Comparison of ENCODE assay signal across 20 mouse cellular contexts in the genomic region with DNA sequence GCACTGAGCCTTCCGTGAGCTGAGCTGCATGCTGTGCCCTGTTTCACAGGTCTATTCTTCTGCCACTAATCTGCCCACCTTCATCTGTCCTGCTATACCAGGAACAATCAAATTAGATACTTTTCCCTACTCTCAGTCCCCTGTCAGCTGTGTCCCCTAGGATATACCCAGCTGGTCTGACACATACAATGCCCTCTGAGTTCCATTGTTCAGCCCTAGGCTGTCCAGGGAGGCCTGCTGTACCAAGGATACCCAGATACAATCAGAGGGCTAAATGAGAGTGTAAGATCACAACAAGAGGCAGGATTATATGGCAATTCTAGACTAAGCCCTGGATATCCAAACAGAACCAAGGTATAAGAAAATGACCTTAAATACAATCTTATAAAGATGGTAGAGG.
"Had no signal": no experiment of that assay in that cellular context is flagged by ENCODE, and none has a peak within 500 bp of the region (broad histone marks: within the 10 kb centered on the region; RNA-seq: fewer than 3 reads in every experiment).

No protein-coding gene starts in this region.

- H3K27ac ChIP-seq: kidney, embryonic 15.5 days; left cerebral cortex, adult 2 months; liver, embryonic 13.5 days; neural tube, embryonic 13.5 days; stomach, postnatal 0 days had no signal

- H3K9me3 ChIP-seq: kidney, embryonic 15.5 days; liver, embryonic 13.5 days; neural tube, embryonic 13.5 days had no signal

- DNase-seq: kidney, adult 11 months; kidney, adult 8-10 months; kidney, postnatal 10 days; kidney, postnatal 36 days; layer of hippocampus, postnatal 36 days; liver, embryonic 13.5 days; lung, adult 2 months; lung, postnatal 36 days; midbrain, embryonic 14.5 days; right cerebral cortex, adult 18-20 months; right cerebral cortex, postnatal 14 days; right cerebral cortex, postnatal 4 days; thymus, adult 2 months; thymus, postnatal 14 days; thymus, postnatal 4 days had no signal

- H3K4me3 ChIP-seq: kidney, embryonic 15.5 days; left cerebral cortex, adult 2 months; liver, embryonic 13.5 days; myocyte; neural tube, embryonic 13.5 days had no signal

- H3K36me3 ChIP-seq: kidney, embryonic 15.5 days; liver, embryonic 13.5 days; neural tube, embryonic 13.5 days had no signal

- H3K4me1 ChIP-seq: kidney, embryonic 15.5 days; liver, embryonic 13.5 days; neural tube, embryonic 13.5 days had no signal

- H3K27me3 ChIP-seq: kidney, embryonic 15.5 days; liver, embryonic 13.5 days; neural tube, embryonic 13.5 days had no signal

- H3K9ac ChIP-seq: kidney, embryonic 15.5 days; liver, embryonic 13.5 days; neural tube, embryonic 13.5 days had no signal

- H3K4me2 ChIP-seq: kidney, embryonic 15.5 days; liver, embryonic 13.5 days; neural tube, embryonic 13.5 days had no signal
